Mouse (Mus musculus): ENCODE data around the gene Rnf169. TPM values are rescaled to one million over a fixed set of nuclear protein-coding genes. Genes with fewer than 3 reads are reported as not detected.
A peak's percentile ranks its signal among the peaks of the same experiment; 100 is the strongest.

The Rnf169 gene
- total and polyA plus RNA-seq, 2 experiments from 2014 or later, result 2.6 to 14.2 TPM

- H3K36me3 ChIP-seq (ENCODE audit: insufficient read depth, low read length), result no peaks in the 10 kb centered on the region
- WGBS, result 67% methylated on average over 5 of the region's 5 CpGs
- no peak overlapping the region for H3K4me3 ChIP-seq (ENCODE audit: low read length)
- no peak for TF ChIP-seq CTCF (IDR thresholded peaks at IDR 0.05; ENCODE audit: low read depth)
- H3K4me1 ChIP-seq (ENCODE audit: insufficient read depth, low read length), result peaks cover 7% of the 10 kb centered on the region; the same call in 1 of the 2 replicates
- peaks cover 22% of the 10 kb centered on the region for H3K27me3 ChIP-seq (ENCODE audit: insufficient read depth, low read length)
- ATAC-seq, result no peak
- H3K9me3 ChIP-seq (ENCODE audit: low read length), result no peaks in the 10 kb centered on the region
- no peak overlapping the region for H3K4me2 ChIP-seq (ENCODE audit: low read depth, low read length)
- H3K27ac ChIP-seq, result no peak overlapping the region
- no peak overlapping the region for H3K9ac ChIP-seq (replicated peaks; ENCODE audit: low read length)
- no peak for DNase-seq (ENCODE audit: low spot score)
Observed at GRCm38 (mm10) chr7:100010711-100011110, 30.5 kb upstream of the Rnf169 start.

- no peaks in the 10 kb centered on the region for H3K9me3 ChIP-seq (ENCODE audit: low read length)
- DNase-seq (ENCODE audit: low spot score) (peak; percentile 76), ATAC-seq (peak; percentile 36; the same call in 1 of the 2 replicates)
- H3K27me3 ChIP-seq (ENCODE audit: insufficient read depth, low read length), result peaks cover 33% of the 10 kb centered on the region
- no peak overlapping the region for H3K27ac ChIP-seq
- H3K9ac ChIP-seq (replicated peaks; ENCODE audit: low read length), result no peak overlapping the region
- peak; percentile 83 for TF ChIP-seq CTCF (IDR thresholded peaks at IDR 0.05; ENCODE audit: low read depth)
- peaks cover 7% of the 10 kb centered on the region; the same call in 1 of the 2 replicates for H3K4me1 ChIP-seq (ENCODE audit: insufficient read depth, low read length)
- no peaks in the 10 kb centered on the region for H3K36me3 ChIP-seq (ENCODE audit: insufficient read depth, low read length)
- H3K4me3 ChIP-seq (ENCODE audit: low read length), result no peak overlapping the region
- WGBS, result 16% methylated on average over 11 of the region's 11 CpGs
- no peak overlapping the region for H3K4me2 ChIP-seq (ENCODE audit: low read depth, low read length)
Observed at GRCm38 (mm10) chr7:100009640-100010039, 29.4 kb upstream of the Rnf169 start.

- no peak for TF ChIP-seq CTCF (IDR thresholded peaks at IDR 0.05; ENCODE audit: low read depth)
- Histone ChIP-seq H3K36me3 (ENCODE audit: insufficient read depth, low read length) (no peaks in the 10 kb centered on the region), H3K27ac (no peak overlapping the region), H3K4me1 (ENCODE audit: insufficient read depth, low read length) (peaks cover 7% of the 10 kb centered on the region; the same call in 1 of the 2 replicates), H3K9me3 (ENCODE audit: low read length) (no peaks in the 10 kb centered on the region), H3K9ac (replicated peaks; ENCODE audit: low read length) (no peak overlapping the region), H3K27me3 (ENCODE audit: insufficient read depth, low read length) (peaks cover 36% of the 10 kb centered on the region), H3K4me3 (ENCODE audit: low read length) (no peak overlapping the region), H3K4me2 (ENCODE audit: low read depth, low read length) (no peak overlapping the region)
- no peak for ATAC-seq
- DNase-seq (ENCODE audit: low spot score), result no peak
- 81% methylated on average over 4 of the region's 4 CpGs for WGBS
Observed at GRCm38 (mm10) chr7:100008765-100009164, 28.5 kb upstream of the Rnf169 start.

GRCm38 (mm10) chr7:100006411-100006810, 26.2 kb upstream of the Rnf169 start:
- WGBS, result 8% methylated on average over 11 of the region's 11 CpGs
- peak overlapping the region; percentile 96 for H3K4me2 ChIP-seq (ENCODE audit: low read depth, low read length)
- no peak for DNase-seq (ENCODE audit: low spot score)
- no peak overlapping the region for H3K9ac ChIP-seq (replicated peaks; ENCODE audit: low read length)
- no peaks in the 10 kb centered on the region for H3K4me1 ChIP-seq (ENCODE audit: insufficient read depth, low read length)
- H3K27ac ChIP-seq, result no peak overlapping the region
- TF ChIP-seq CTCF (IDR thresholded peaks at IDR 0.05; ENCODE audit: low read depth), result no peak
- no peaks in the 10 kb centered on the region for H3K9me3 ChIP-seq (ENCODE audit: low read length)
- no peak for ATAC-seq
- H3K4me3 ChIP-seq (ENCODE audit: low read length), result peak overlapping the region; percentile 52
- H3K36me3 ChIP-seq (ENCODE audit: insufficient read depth, low read length), result no peaks in the 10 kb centered on the region
- H3K27me3 ChIP-seq (ENCODE audit: insufficient read depth, low read length), result peaks cover 36% of the 10 kb centered on the region

- TF ChIP-seq CTCF (IDR thresholded peaks at IDR 0.05; ENCODE audit: low read depth), result no peak
- Histone ChIP-seq H3K27me3 (ENCODE audit: insufficient read depth, low read length) (peaks cover 36% of the 10 kb centered on the region), H3K27ac (no peak within 1 kb of the TSS), H3K4me3 (ENCODE audit: low read length) (peak within 1 kb of the TSS; percentile 52), H3K9me3 (ENCODE audit: low read length) (no peaks in the 10 kb centered on the region), H3K4me1 (ENCODE audit: insufficient read depth, low read length) (no peaks in the 10 kb centered on the region), H3K9ac (replicated peaks; ENCODE audit: low read length) (peak within 1 kb of the TSS; percentile 49), H3K36me3 (ENCODE audit: insufficient read depth, low read length) (no peaks in the 10 kb centered on the region), H3K4me2 (ENCODE audit: low read depth, low read length) (peak within 1 kb of the TSS; percentile 96)
- ATAC-seq (peak; percentile 90), DNase-seq (ENCODE audit: low spot score) (peak; percentile 77)
- 0% methylated on average over 36 of the region's 44 CpGs for WGBS
Observed at GRCm38 (mm10) chr7:100005790-100006189, 25.5 kb upstream of the Rnf169 start, which contains the start of gene Chrdl2. Chrdl2 (plus strand) TSS chr7:100006172.

GRCm38 (mm10) chr7:100003781-100004180, 23.5 kb upstream of the Rnf169 start:
- Histone ChIP-seq H3K27ac (no peak overlapping the region), H3K4me3 (ENCODE audit: low read length) (no peak overlapping the region), H3K27me3 (ENCODE audit: insufficient read depth, low read length) (peaks cover 32% of the 10 kb centered on the region), H3K9ac (replicated peaks; ENCODE audit: low read length) (no peak overlapping the region), H3K36me3 (ENCODE audit: insufficient read depth, low read length) (no peaks in the 10 kb centered on the region), H3K4me1 (ENCODE audit: insufficient read depth, low read length) (no peaks in the 10 kb centered on the region), H3K4me2 (ENCODE audit: low read depth, low read length) (no peak overlapping the region), H3K9me3 (ENCODE audit: low read length) (no peaks in the 10 kb centered on the region)
- ATAC-seq, result no peak
- peak; percentile 28 for DNase-seq (ENCODE audit: low spot score)
- 64% methylated on average over 9 of the region's 9 CpGs for WGBS
- TF ChIP-seq CTCF (IDR thresholded peaks at IDR 0.05; ENCODE audit: low read depth), result peak; percentile 62

GRCm38 (mm10) chr7:99998668-99999067, 18.4 kb upstream of the Rnf169 start:
- H3K36me3 ChIP-seq (ENCODE audit: insufficient read depth, low read length), result no peaks in the 10 kb centered on the region
- 80% methylated on average over 3 of the region's 3 CpGs for WGBS
- no peaks in the 10 kb centered on the region for H3K4me1 ChIP-seq (ENCODE audit: insufficient read depth, low read length)
- H3K9ac ChIP-seq (replicated peaks; ENCODE audit: low read length), result no peak overlapping the region
- H3K9me3 ChIP-seq (ENCODE audit: low read length), result no peaks in the 10 kb centered on the region
- no peak for DNase-seq (ENCODE audit: low spot score)
- no peak for TF ChIP-seq CTCF (IDR thresholded peaks at IDR 0.05; ENCODE audit: low read depth)
- no peak overlapping the region for H3K27ac ChIP-seq
- H3K4me2 ChIP-seq (ENCODE audit: low read depth, low read length), result no peak overlapping the region
- no peaks in the 10 kb centered on the region for H3K27me3 ChIP-seq (ENCODE audit: insufficient read depth, low read length)
- no peak for ATAC-seq
- no peak overlapping the region for H3K4me3 ChIP-seq (ENCODE audit: low read length)
